Mouse (Mus musculus) hematopoietic stem cell, adult 5-6 weeks (primary cell): ENCODE data around the gene Otud3. TPM values are rescaled to one million over a fixed set of nuclear protein-coding genes. Genes with fewer than 3 reads are reported as not detected.
A peak's percentile ranks its signal among the peaks of the same experiment; 100 is the strongest.

Source experiments
- ATAC-seq, 2 experiments: fragments of 125-278 bp in 1 of 2; replicated peaks in 1 of 2; 2 replicates each; pipeline ENCODE4 v1.8.0; 2016 to 2017; ENCODE audit warnings: inconsistent platforms in 2 of 2, mild to moderate bottlenecking in 2 of 2, moderate number of reproducible peaks in 2 of 2, low read depth in 1 of 2, moderate TSS enrichment in 1 of 2; ENCODE audit not compliant: low FRiP score in 2 of 2, poor library complexity in 2 of 2, severe bottlenecking in 2 of 2, insufficient read depth in 1 of 2, low TSS enrichment in 1 of 2
- total RNA-seq: library from RNA; stranded (forward); fragments of 172-1452, 232-1000 nt; gene quantifications from 2 replicates; pipeline ENCODE4 v1.2.3, GENCODE M21; 2017

Otud3 gene
- total RNA-seq, 1 experiment from 2014 or later = 12.3 TPM

DNA sequence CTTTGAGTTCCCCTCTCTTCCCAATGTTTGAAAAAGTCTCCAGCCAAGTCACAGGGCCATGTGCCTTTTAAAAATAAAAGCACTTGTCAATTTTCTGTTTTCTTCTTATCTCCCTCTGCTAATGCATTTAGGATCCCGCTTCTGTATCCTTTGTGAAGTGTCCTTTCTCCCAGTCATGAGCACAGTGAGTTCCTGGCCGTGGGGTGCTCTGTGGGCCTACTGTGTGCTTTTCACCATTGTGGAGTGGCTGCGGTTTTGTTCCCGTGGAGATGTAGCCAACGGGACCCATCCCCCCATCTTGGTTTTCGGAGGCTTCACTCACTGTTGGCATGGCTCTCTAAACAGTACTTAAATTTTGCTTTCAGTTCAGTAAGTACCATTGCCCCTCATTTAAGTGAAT is 47.8 kb downstream of the Otud3 start:
- no peak for ATAC-seq

- ATAC-seq = no peak
Measured at GRCm38 (mm10) chr4:138865092-138865491, 48.7 kb downstream of the Otud3 start.

DNA sequence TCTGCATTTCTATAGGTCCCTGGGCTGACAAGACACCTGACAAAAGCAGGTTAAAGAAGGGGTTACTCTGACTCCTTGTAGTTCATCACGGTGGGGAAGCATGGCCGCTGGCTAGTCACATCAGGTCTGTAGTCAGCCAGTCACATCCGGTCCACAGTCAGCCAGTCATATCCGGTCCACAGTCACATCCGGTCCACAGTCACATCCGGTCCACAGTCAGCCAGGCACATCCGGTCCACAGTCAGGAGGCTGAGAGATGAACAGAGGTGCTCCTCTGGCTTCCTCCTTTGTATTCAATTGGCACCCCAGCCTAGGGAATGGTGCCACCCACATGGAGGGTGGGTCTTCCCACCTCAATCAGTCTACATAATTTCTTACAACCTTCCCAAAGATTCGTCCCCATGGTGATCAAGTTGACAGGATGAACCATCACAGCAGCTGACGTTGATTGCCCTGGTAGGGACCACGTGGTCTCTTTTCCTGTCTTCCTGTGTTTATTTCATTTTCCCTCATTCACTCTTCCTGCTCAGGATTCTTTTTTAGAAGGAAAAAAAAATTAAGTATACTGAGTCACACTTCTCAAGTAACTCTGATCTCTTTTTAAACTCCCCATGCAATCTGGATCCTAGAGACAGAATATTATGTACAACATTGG is 50.3 kb downstream of the Otud3 start, which contains the start of gene Pla2g5:
Gene Pla2g5, minus strand, starts transcription at position 139 of the 655 bp plus-strand sequence.
- 0 out of 4 replicates have a peak, but pooled peaks of 1 of the 2 experiments have one; percentile 8 for ATAC-seq

- ATAC-seq = peak; percentile 70 to 75; a peak in 3 of 4 replicates
Measured at GRCm38 (mm10) chr4:138859728-138860127, 54.0 kb downstream of the Otud3 start.

GRCm38 (mm10) chr4:138859245-138859644 is 54.5 kb downstream of the Otud3 start:
- no peak for ATAC-seq

GRCm38 (mm10) chr4:138858446-138858845 is 55.3 kb downstream of the Otud3 start:
- ATAC-seq = no peak

DNA sequence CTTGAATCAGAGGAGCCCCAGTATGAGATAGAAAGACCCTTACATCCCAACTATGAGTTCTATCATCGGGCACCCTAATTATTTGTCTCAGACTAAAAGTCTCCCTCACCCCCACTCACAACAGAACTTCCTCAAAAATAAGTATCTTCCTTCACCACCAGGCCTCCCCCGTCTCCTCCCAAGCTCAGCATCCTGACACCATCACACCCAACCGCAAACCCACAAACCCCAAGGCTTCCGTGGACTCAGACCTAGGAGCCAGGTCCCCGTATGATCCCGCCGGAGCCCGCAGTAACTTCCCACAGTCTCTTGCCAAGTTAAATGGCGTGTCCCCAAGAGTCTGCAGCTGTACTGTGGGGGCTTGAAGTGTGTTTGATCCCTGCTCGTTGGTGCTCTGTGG is 56.2 kb downstream of the Otud3 start:
- 0 out of 4 replicates have a peak, but pooled peaks of 1 of the 2 experiments have one; percentile 27 for ATAC-seq

GRCm38 (mm10) chr4:138856491-138856890 is 57.3 kb downstream of the Otud3 start:
- ATAC-seq = peak; percentile 66 to 85

GRCm38 (mm10) chr4:138855092-138855632 is 58.6 kb downstream of the Otud3 start:
- no peak for ATAC-seq

DNA sequence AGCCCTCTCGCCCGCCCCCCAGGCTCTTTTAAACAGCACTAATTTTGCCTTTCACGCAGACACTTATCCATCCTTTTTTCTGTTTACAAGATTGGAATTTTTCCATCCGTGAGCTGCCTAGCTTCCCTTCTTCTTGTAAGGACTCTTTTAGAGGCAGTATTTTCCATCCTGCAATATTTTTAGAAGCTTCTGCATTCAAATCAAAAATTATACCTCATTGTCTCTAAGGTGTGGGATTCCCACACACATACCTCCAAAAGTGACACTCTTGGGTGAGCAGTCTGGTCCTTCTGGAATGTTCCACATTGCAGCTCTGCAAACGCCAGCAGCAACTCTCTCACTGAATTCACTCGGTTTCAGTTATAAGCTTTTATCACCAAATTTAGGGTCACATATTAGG is 60.8 kb downstream of the Otud3 start:
- ATAC-seq = no peak

- ATAC-seq = peak; percentile 71 to 90
Measured at GRCm38 (mm10) chr4:138851463-138851862, 62.3 kb downstream of the Otud3 start.

Other genes with a start within 250 kb of the Otud3 start
- gene Pla2g2c, start 189.2 kb downstream of the Otud3 start, total RNA-seq = not detected in 2 replicates
- not detected in 2 replicates for gene Ubxn10, start 176.8 kb downstream of the Otud3 start, total RNA-seq
- not detected in 2 replicates for gene Pla2g2f, start 156.3 kb downstream of the Otud3 start, total RNA-seq
- not detected in 2 replicates for gene Pla2g2d, start 138.2 kb downstream of the Otud3 start, total RNA-seq
- not detected in 2 replicates for gene Pla2g5, start 50.5 kb downstream of the Otud3 start, total RNA-seq
- not detected in 2 replicates for gene Gm13030, start 40.0 kb downstream of the Otud3 start, total RNA-seq
- not detected in 2 replicates for gene Pla2g2e, start 36.0 kb downstream of the Otud3 start, total RNA-seq
- not detected in 2 replicates for gene Rnf186, start 53.2 kb upstream of the Otud3 start, total RNA-seq
- gene Tmco4, start 58.9 kb upstream of the Otud3 start, total RNA-seq = 14.0 and 22.8 TPM in 2 replicates
- gene Htr6, start 161.6 kb upstream of the Otud3 start, total RNA-seq = not detected in 2 replicates
- gene Nbl1, start 179.0 kb upstream of the Otud3 start, total RNA-seq = 0.45 TPM in 1 of 2 replicates, not detected in the other
- 93.3 and 143 TPM in 2 replicates for gene Minos1, start 217.2 kb upstream of the Otud3 start, total RNA-seq